Mouse (Mus musculus): ENCODE results near the gene Zfp467. TPM values are rescaled to one million over a fixed set of nuclear protein-coding genes. Genes with fewer than 3 reads are reported as not detected.

The Zfp467 gene
- total RNA-seq (2021) = 41.5 and 42.1 TPM in 2 replicates
- long read RNA-seq, experiment 1, transcript Zfp467-201 (5 exons, 599 nt) = major isoform, 10 of 57 reads
- long read RNA-seq, experiment 1, transcript Zfp467-206 (5 exons, 3,619 nt) = minor isoform, 7 of 57 reads
- long read RNA-seq, experiment 1, partial matches to known transcripts = 19 of 57 reads
- long read RNA-seq, experiment 1, other reads (novel, unspliced or antisense) = 15 of 57 reads
- long read RNA-seq, experiment 2, transcript Zfp467-201 (5 exons, 599 nt) = major isoform, 8 of 34 reads
- long read RNA-seq, experiment 2, partial matches to known transcripts = 1 of 34 reads
- long read RNA-seq, experiment 2, other reads (novel, unspliced or antisense) = 19 of 34 reads

- peak; percentile 82 for DNase-seq
These were observed at the start of gene Zfp467 for GRCm38 (mm10) chr6:48445181-48446101. Gene Zfp467, minus strand, starts transcription at chr6:48445825.

GRCm38 (mm10) chr6:48493136-48493730, 47.6 kb upstream of the Zfp467 start:
- no peak for DNase-seq

- no peak for DNase-seq
These were observed 45.7 kb upstream of the Zfp467 start for GRCm38 (mm10) chr6:48491361-48491760.

- peak; percentile 32 for DNase-seq
These were observed 44.1 kb upstream of the Zfp467 start for GRCm38 (mm10) chr6:48489741-48490140.

GRCm38 (mm10) chr6:48487747-48488725, 42.4 kb upstream of the Zfp467 start:
- DNase-seq = peak; percentile 65

- DNase-seq = peak; percentile 16
These were observed 36.9 kb upstream of the Zfp467 start for GRCm38 (mm10) chr6:48482501-48482900.

- DNase-seq = no peak
These were observed 32.8 kb upstream of the Zfp467 start for GRCm38 (mm10) chr6:48478446-48478845.

- no peak for DNase-seq
These were observed 25.1 kb upstream of the Zfp467 start for GRCm38 (mm10) chr6:48470739-48471138.

GRCm38 (mm10) chr6:48467490-48467889, 21.9 kb upstream of the Zfp467 start:
- DNase-seq = no peak

- no peak for DNase-seq
These were observed 21.1 kb upstream of the Zfp467 start for GRCm38 (mm10) chr6:48466715-48467114.

- no peak for DNase-seq
These were observed 19.5 kb upstream of the Zfp467 start for GRCm38 (mm10) chr6:48464966-48465679.

- DNase-seq = no peak
These were observed 7.1 kb upstream of the Zfp467 start for GRCm38 (mm10) chr6:48452771-48453170.

GRCm38 (mm10) chr6:48452151-48452550, 6.5 kb upstream of the Zfp467 start:
- DNase-seq = no peak

- no peak for DNase-seq
These were observed 2.9 kb upstream of the Zfp467 start for GRCm38 (mm10) chr6:48448527-48448926.

- no peak for DNase-seq
These were observed 2.3 kb upstream of the Zfp467 start, which contains the start of gene Sspo for GRCm38 (mm10) chr6:48447929-48448328. Gene Sspo, plus strand, starts transcription at chr6:48448229.

GRCm38 (mm10) chr6:48446896-48447295, 1.3 kb upstream of the Zfp467 start:
- DNase-seq = no peak

GRCm38 (mm10) chr6:48446256-48446655, 631 bp upstream of the Zfp467 start:
- DNase-seq = no peak

- DNase-seq = peak; percentile 94
These were observed 1.1 kb downstream of the Zfp467 start for GRCm38 (mm10) chr6:48444310-48445180.

GRCm38 (mm10) chr6:48443592-48444309, 1.9 kb downstream of the Zfp467 start:
- peak; percentile 99 for DNase-seq
